Mouse (Mus musculus): ENCODE data around the gene Adcy4. TPM values are rescaled to one million over a fixed set of nuclear protein-coding genes. Genes with fewer than 3 reads are reported as not detected.
"Not testable (repeated sequence)": the region's sequence is repeated elsewhere in the genome, so short reads cannot be mapped to it uniquely, and the experiment has no call there.

Gene Adcy4
- polyA plus RNA-seq, 1 experiment from 2014 or later = 5.4 TPM

DNA sequence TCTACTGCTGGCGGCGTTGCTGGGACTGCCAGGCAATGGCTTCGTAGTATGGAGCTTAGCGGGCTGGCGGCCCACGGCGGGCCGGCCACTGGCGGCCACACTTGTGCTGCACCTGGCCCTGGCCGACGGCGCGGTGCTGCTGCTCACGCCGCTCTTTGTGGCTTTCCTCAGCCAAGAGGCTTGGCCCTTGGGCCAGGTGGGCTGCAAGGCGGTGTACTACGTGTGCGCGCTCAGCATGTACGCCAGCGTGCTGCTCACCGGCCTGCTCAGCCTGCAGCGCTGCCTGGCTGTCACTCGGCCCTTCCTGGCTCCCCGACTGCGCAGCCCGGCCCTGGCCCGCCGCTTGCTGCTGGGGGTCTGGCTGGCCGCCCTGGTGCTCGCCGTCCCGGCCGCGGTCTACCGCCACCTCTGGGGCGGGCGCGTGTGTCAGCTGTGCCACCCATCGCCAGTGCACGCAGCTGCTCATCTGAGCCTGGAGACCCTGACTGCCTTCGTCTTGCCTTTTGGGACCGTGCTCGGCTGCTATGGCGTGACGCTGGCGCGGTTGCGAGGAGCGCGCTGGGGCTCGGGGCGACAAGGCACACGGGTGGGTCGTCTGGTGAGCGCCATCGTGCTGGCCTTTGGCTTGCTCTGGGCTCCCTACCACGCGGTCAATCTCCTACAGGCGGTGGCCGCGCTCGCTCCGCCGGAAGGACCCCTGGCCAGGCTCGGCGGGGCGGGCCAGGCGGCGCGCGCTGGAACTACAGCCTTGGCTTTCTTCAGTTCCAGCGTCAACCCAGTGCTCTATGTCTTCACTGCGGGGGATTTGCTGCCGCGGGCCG is 21.7 kb downstream of the Adcy4 start:
- WGBS = under 1% methylated on average over 77 of the region's 77 CpGs
- Histone ChIP-seq H3K27ac (replicated peaks) (peak overlapping the region; percentile 81), H3K4me3 (peak overlapping the region; percentile 69), H3K27me3 (ENCODE audit: low read depth, poor library complexity, severe bottlenecking) (peaks cover 70% of the 10 kb centered on the region), H3K36me3 (no peaks in the 10 kb centered on the region), H3K4me1 (peaks cover 31% of the 10 kb centered on the region), H3K9me3 (replicated peaks) (no peaks in the 10 kb centered on the region)
- DNase-seq (ENCODE audit: low spot score) = peak; percentile 73

DNA sequence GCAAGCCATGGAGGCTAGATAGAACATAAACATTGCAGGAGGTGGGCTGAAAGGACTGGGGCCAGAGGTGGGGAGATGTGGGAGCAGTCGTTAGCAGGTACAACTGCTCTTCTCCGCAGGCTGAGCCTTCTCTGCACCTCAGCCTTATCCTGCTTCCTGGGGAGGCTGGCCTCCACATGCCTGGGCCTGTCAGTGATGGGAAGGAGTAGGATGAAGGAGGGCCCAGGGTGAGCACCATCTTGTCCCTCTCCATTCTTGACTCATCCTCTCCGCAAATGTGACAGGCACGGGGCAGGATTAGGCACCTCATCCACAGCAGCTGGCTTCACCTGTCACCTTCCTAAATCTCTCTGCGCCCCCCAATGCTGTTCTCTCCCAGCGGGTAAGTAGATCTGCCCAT is 22.7 kb downstream of the Adcy4 start, which contains the start of gene Ltb4r2:
Gene Ltb4r2, plus strand, starts transcription at position 266 of the 400 bp plus-strand sequence.
- H3K9me3 ChIP-seq (replicated peaks) = no peaks in the 10 kb centered on the region
- H3K4me3 ChIP-seq = peak within 1 kb of the TSS; percentile 69
- H3K27ac ChIP-seq (replicated peaks) = peak within 1 kb of the TSS; percentile 81
- H3K27me3 ChIP-seq (ENCODE audit: low read depth, poor library complexity, severe bottlenecking) = peaks cover 60% of the 10 kb centered on the region
- 76% methylated on average over 6 of the region's 6 CpGs for WGBS
- H3K4me1 ChIP-seq = peaks cover 31% of the 10 kb centered on the region
- no peak for DNase-seq (ENCODE audit: low spot score)
- peaks cover 7% of the 10 kb centered on the region for H3K36me3 ChIP-seq

DNA sequence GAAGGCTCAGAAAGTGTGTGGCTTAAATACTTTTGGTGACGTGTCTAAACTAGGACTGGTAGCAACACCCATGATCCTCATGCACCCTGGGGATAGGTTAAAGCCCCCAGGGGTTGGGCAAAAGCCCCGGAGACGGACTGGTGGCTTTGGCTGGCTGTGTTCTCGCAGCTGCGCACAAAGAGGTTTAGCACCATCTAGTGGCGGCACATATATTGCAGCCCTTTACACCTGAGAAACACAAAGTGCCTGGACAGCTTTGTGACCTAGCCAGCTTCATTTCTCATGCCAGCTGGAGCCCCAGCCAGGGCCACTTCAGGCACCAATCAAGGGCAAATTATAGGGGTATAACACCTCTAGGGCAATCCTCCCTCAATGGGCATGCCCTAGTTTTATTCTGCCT is 23.7 kb downstream of the Adcy4 start:
- DNase-seq (ENCODE audit: low spot score) = peak; percentile 86
- Histone ChIP-seq H3K4me3 (peak overlapping the region; percentile 34), H3K27me3 (ENCODE audit: low read depth, poor library complexity, severe bottlenecking) (peaks cover 50% of the 10 kb centered on the region), H3K36me3 (peaks cover 17% of the 10 kb centered on the region), H3K4me1 (peaks cover 31% of the 10 kb centered on the region)
- not testable (repeated sequence) for H3K27ac ChIP-seq (replicated peaks); H3K9me3 ChIP-seq (replicated peaks)
- 1% methylated on average over 6 of the region's 6 CpGs for WGBS

DNA sequence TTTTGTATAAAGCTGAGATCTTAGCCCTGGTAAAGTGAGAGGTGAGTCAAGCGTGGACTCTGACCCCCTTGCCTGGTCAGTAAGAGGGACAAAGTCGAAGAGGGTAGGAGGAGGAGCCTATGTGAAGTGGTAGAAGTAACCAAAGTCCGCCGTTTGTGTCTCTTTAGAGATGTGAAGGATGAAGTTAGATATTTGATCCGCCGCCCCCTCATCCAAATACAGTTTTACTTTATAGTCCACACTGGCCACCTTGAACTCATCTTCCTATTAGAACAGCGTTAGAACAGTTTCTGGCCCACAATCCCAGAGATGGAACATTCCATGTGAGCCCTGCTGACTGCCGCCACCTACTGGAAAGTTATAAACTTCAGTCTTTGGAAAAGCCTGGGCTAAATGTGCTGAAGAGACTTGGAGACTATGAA is 25.5 kb downstream of the Adcy4 start, which contains the start of gene Cideb:
Gene Cideb, minus strand, starts transcription at position 96 of the 422 bp plus-strand sequence.
- H3K36me3 ChIP-seq = peaks cover 35% of the 10 kb centered on the region
- H3K27me3 ChIP-seq (ENCODE audit: low read depth, poor library complexity, severe bottlenecking) = peaks cover 32% of the 10 kb centered on the region
- H3K4me3 ChIP-seq = no peak within 1 kb of the TSS
- no peak within 1 kb of the TSS for H3K27ac ChIP-seq (replicated peaks)
- DNase-seq (ENCODE audit: low spot score) = peak; percentile 44
- 23% methylated on average over 8 of the region's 8 CpGs for WGBS
- peaks cover 31% of the 10 kb centered on the region for H3K4me1 ChIP-seq
- no peaks in the 10 kb centered on the region for H3K9me3 ChIP-seq (replicated peaks)

DNA sequence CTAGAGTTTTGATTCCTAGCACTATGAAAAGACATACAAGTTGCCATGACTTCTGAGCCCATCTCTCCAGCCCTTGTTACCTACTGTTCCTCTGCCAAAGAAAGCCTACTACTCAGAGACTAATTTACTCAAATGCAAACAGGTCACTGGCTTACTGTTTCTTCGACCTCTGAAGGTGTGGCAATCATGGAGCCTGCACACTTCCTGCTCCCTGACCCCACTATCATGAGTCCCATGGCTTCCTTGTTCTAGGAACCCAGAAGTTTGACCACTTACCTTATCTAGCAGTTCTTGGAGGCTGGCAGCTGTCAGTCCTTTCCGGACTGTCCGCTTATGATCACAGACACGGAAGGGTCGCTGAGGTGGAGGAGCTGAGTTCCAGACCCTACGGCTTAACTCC is 26.3 kb downstream of the Adcy4 start:
- H3K27me3 ChIP-seq (ENCODE audit: low read depth, poor library complexity, severe bottlenecking) = peaks cover 24% of the 10 kb centered on the region
- 84% methylated on average over 6 of the region's 6 CpGs for WGBS
- H3K9me3 ChIP-seq (replicated peaks) = no peaks in the 10 kb centered on the region
- H3K27ac ChIP-seq (replicated peaks) = no peak overlapping the region
- DNase-seq (ENCODE audit: low spot score) = no peak
- no peak overlapping the region for H3K4me3 ChIP-seq
- H3K4me1 ChIP-seq = peaks cover 26% of the 10 kb centered on the region
- H3K36me3 ChIP-seq = peaks cover 43% of the 10 kb centered on the region

DNA sequence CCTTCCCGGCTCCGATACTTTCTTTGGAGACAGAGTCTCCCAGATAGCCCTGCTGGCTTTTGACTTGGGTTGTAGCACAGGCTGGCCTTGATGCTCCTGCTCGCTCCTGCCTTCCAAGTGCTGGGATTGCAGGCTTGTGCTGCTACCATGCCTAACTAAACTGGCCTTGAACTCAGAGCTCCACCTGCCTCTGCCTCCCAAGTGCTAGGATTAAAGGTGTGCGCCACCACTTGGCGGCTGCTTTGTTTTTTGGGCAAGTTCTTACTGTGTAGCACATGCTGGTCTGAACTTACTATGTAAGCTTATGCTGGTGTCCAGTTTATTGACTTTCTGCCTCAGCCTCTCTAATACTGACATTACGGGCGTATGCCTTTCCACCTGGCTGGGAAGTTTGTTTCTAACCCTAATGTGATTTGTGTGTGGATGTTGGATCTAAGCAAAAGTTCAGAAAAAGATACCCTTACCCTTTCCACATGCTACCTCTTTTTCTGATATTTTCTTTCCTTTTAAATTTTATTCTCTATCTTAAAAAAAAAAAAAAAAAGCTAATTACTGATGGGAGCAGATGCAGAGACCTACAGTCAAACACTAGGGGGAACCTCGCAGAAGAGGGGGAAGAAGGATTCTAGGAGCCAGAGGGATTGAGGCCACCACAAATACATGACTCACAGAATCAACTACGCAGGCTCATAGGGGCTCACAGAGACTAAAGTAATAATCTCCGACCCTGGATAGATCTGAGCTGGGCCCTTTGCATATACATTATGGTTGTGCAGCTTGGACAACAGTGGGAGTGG is 36.6 kb downstream of the Adcy4 start:
- 94% methylated on average over 10 of the region's 10 CpGs for WGBS
- H3K27me3 ChIP-seq (ENCODE audit: low read depth, poor library complexity, severe bottlenecking) = no peaks in the 10 kb centered on the region
- no peak for DNase-seq (ENCODE audit: low spot score)
- peak overlapping the region; percentile 90 for H3K4me3 ChIP-seq
- H3K36me3 ChIP-seq = peaks cover 48% of the 10 kb centered on the region
- peaks cover 39% of the 10 kb centered on the region for H3K4me1 ChIP-seq
- no peak overlapping the region for H3K27ac ChIP-seq (replicated peaks)
- H3K9me3 ChIP-seq (replicated peaks) = no peaks in the 10 kb centered on the region

DNA sequence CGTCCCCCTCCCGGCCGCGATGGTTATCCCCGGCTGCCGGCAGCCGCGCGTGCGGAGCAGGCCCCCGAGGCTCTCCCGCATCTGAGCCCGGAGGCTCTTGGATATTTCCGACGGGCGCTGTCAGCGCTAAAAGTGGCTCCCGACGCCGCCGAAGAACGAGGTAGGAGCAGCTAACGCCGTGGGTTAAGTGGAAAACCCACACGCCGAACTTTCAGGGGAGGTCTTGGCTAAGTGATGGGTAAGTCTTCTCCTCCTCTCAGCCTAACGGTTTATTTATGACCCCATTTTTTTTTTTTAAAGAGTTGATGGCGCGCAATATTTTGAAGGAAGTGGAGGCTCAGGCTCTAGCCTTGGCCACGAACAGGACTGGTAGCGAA is 38.0 kb downstream of the Adcy4 start:
- Histone ChIP-seq H3K4me1 (peaks cover 39% of the 10 kb centered on the region), H3K9me3 (replicated peaks) (no peaks in the 10 kb centered on the region), H3K4me3 (peak overlapping the region; percentile 90), H3K27ac (replicated peaks) (peak overlapping the region; percentile 86), H3K36me3 (peaks cover 39% of the 10 kb centered on the region), H3K27me3 (ENCODE audit: low read depth, poor library complexity, severe bottlenecking) (no peaks in the 10 kb centered on the region)
- DNase-seq (ENCODE audit: low spot score) = no peak
- WGBS = under 1% methylated on average over 31 of the region's 31 CpGs

DNA sequence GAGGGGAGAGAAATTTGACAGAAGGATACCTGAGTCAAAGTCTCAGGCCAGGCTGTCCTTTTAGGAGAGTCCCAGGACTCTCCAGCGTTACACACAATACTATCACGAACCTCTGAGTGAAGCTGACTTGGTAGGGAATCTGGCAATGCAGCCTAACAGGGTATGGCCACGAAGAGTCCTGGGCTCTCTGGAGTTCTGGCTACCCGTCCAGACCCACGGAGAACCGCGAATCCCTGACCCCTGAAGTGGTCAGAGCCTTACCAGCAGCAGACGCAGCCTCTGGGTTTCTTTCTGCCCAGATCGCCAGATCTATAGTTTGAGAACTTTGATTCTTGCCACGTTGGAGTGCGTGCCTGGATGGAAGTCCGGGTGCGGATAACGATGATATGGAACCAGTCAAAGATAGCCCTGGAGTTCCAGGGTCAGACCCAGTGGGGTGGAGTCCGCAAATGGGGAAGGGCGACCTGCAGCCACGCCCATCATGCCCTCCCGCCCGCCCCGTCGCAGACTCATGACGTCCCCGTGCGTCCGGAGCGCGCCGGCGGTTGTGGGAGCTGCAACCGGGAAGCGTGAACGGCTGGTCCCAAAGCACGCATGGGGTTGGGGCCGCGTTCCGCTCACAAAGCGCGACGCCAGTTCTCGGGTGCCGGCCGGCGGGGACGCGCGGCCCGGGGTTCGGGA is 38.6 kb downstream of the Adcy4 start, which contains the start of the genes Dhrs1 and Nop9:
Gene Dhrs1, minus strand, starts transcription at position 511 of the 681 bp plus-strand sequence.
Gene Nop9, plus strand, starts transcription at position 514 of the 681 bp plus-strand sequence.
- H3K36me3 ChIP-seq = peaks cover 39% of the 10 kb centered on the region
- peaks cover 39% of the 10 kb centered on the region for H3K4me1 ChIP-seq
- peak; percentile 94 for DNase-seq (ENCODE audit: low spot score)
- H3K9me3 ChIP-seq (replicated peaks) = no peaks in the 10 kb centered on the region
- H3K27ac ChIP-seq (replicated peaks) = peak within 1 kb of the TSS; percentile 86
- H3K27me3 ChIP-seq (ENCODE audit: low read depth, poor library complexity, severe bottlenecking) = no peaks in the 10 kb centered on the region
- peak within 1 kb of the TSS; percentile 90 for H3K4me3 ChIP-seq
- 2% methylated on average over 48 of the region's 48 CpGs for WGBS

DNA sequence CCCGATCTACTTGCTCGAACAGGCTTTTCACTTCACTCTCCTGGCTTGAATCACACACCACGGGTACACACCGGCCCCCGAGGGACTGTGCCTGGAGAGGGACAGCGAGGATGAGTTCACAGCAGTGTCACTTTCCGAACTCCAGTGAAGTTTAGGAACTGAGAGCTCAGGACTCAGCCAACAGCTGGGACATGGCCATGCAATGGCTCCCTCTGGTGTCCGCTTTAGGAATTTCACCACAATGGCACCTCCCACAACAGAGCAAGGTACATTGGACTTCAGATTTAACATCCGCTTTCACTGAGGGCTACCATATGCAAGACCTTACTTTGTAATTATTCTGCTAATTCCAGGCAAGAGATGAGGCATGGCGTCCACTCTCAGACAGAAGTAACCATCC is 40.2 kb downstream of the Adcy4 start:
- H3K9me3 ChIP-seq (replicated peaks) = no peaks in the 10 kb centered on the region
- H3K4me1 ChIP-seq = peaks cover 39% of the 10 kb centered on the region
- 24% methylated on average over 10 of the region's 10 CpGs for WGBS
- peaks cover 40% of the 10 kb centered on the region for H3K36me3 ChIP-seq
- DNase-seq (ENCODE audit: low spot score) = peak; percentile 83
- no peak overlapping the region for H3K27ac ChIP-seq (replicated peaks)
- H3K4me3 ChIP-seq = peak overlapping the region; percentile 90; the same call in 1 of the 2 replicates
- H3K27me3 ChIP-seq (ENCODE audit: low read depth, poor library complexity, severe bottlenecking) = no peaks in the 10 kb centered on the region

DNA sequence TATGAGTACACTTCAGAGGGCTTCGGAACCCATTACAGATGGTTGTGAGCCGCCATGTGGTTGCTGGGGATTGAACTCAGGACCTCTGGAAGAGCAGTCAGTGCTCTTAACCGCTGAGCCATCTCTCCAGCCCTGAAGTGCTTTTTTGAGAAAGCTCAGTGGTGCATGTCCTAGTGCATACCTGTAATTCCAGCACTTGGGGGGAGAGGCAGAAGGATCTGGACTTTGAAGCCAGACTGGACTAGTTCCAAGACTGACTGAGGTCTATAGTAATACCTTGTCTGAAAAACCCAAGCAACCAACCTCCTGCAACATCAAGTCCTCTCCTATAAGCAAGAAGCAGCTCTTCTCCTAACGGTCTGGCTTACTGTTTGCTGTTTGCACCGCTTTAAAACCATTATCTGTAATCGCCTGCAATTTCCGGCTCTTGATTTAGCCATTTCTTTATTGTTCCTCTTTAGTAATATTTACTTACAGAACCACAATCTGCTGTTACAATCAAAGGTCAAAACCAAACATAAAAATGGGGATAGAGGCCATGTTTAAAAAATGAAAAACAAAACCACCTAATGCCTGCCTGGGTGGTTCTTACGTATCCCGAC is 46.7 kb downstream of the Adcy4 start:
- no peak for DNase-seq (ENCODE audit: low spot score)
- Histone ChIP-seq H3K36me3 (peaks cover 37% of the 10 kb centered on the region), H3K9me3 (replicated peaks) (no peaks in the 10 kb centered on the region), H3K27ac (replicated peaks) (no peak overlapping the region), H3K4me3 (no peak overlapping the region), H3K4me1 (no peaks in the 10 kb centered on the region), H3K27me3 (ENCODE audit: low read depth, poor library complexity, severe bottlenecking) (no peaks in the 10 kb centered on the region)
- WGBS = 89% methylated on average over 9 of the region's 9 CpGs

DNA sequence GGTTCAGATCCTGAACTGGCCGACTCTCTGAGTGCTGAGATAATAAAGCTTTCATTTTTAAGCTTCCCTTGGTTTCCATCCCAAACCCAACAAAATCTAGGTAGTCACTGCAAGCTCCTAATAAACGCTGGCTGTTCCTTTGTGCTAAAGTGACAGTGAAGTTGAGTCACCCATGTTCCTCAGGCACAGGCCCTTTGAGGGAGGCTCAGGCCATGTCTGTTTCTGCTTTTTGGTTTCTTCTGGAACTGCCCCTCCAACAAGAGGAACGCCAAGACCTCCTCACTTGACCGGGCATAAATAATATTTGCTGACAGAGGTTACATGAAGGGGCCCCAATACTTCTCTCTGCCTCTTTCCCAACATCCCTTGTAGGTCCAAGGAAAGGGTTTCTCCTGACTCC is 48.1 kb downstream of the Adcy4 start:
- H3K27me3 ChIP-seq (ENCODE audit: low read depth, poor library complexity, severe bottlenecking) = no peaks in the 10 kb centered on the region
- no peak for DNase-seq (ENCODE audit: low spot score)
- H3K27ac ChIP-seq (replicated peaks) = no peak overlapping the region
- H3K36me3 ChIP-seq = peaks cover 31% of the 10 kb centered on the region
- WGBS = 89% methylated on average over 4 of the region's 4 CpGs
- no peaks in the 10 kb centered on the region for H3K4me1 ChIP-seq
- H3K9me3 ChIP-seq (replicated peaks) = no peaks in the 10 kb centered on the region
- no peak overlapping the region for H3K4me3 ChIP-seq

DNA sequence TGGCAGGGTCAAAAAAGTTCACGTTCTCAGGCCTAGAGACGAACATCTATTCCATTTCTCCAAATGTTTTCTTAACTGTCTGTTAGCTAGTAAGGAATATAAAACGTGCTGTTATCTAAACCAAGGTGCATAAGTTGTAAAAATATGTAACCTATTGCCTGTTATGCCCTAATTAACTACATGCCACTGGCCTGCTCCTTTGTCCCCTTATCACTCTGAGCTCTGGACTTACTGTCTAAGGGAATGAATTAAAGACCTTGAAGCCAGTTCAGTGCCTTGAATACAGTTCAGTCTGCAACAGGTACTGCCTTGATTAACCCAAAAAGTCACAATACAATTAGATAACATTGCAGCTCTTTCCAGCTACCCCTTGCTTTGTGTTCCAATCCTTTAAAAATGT is 48.6 kb downstream of the Adcy4 start:
- H3K27ac ChIP-seq (replicated peaks) = no peak overlapping the region
- no peak for DNase-seq (ENCODE audit: low spot score)
- no peak overlapping the region for H3K4me3 ChIP-seq
- no peaks in the 10 kb centered on the region for H3K4me1 ChIP-seq
- no peaks in the 10 kb centered on the region for H3K9me3 ChIP-seq (replicated peaks)
- no peaks in the 10 kb centered on the region for H3K27me3 ChIP-seq (ENCODE audit: low read depth, poor library complexity, severe bottlenecking)
- 77% methylated on average over 3 of the region's 3 CpGs for WGBS
- H3K36me3 ChIP-seq = peaks cover 27% of the 10 kb centered on the region
